Mouse (Mus musculus): Measurements from ENCODE around the gene Ltb.
"Not testable (repeated sequence)": the region's sequence is repeated elsewhere in the genome, so short reads cannot be mapped to it uniquely, and the experiment has no call there.

Ltb gene

DNA sequence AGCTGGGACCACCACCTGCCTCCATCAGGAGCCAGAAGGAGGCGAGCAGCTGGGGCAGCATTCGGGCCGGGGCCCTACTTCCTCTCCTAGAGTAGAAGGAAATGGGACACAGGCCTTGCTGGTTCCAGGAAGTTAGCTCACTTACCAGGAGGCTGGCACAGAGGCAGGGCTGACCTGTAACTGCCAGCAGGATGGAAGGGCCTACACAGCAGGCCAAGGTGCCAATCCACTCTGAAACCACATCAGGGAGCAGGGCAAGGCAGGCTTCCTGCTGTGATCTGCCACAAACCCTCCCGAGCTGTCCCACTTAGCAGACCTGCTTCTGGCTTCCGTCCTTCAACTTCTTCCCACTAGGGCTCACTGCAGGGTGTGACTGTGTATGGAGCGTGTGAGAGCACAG is 28.1 kb downstream of the Ltb start:
- DNase-seq (ENCODE audit: low read depth, low spot score), result no peak

GRCm38 (mm10) chr17:35224641-35225040 is 30.4 kb downstream of the Ltb start:
- DNase-seq (ENCODE audit: low read depth, low spot score), result no peak

- no peak for DNase-seq (ENCODE audit: low read depth, low spot score)
These were observed 31.2 kb downstream of the Ltb start for GRCm38 (mm10) chr17:35225456-35225855.

- DNase-seq (ENCODE audit: low read depth, low spot score), result no peak
These were observed 32.4 kb downstream of the Ltb start for GRCm38 (mm10) chr17:35226561-35227046.

GRCm38 (mm10) chr17:35231022-35231421 is 36.8 kb downstream of the Ltb start:
- no peak for DNase-seq (ENCODE audit: low read depth, low spot score)

DNA sequence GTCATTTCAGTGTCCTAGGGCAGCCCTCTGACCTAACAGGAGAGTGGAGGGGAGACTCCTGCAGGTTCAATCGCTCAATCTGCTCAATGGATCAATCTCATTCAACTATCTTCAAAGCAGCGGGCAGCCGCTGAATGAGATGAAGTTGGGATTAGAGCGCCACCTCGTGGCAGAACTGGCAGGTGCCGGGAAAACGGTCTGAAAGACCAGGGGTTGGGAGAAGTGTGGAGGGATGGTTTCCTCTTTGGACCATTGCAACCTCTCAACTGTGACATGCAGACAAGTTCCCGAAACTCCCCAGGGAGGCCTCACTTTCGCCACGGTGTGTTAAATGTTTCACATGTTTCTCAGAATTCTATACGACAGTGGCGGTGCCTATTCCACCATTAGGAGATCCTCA is 37.8 kb downstream of the Ltb start:
- DNase-seq (ENCODE audit: low read depth, low spot score), result peak; percentile 83

- DNase-seq (ENCODE audit: low read depth, low spot score), result no peak
These were observed 38.4 kb downstream of the Ltb start for GRCm38 (mm10) chr17:35232659-35233058.

- no peak for DNase-seq (ENCODE audit: low read depth, low spot score)
These were observed 39.1 kb downstream of the Ltb start, which contains the start of gene Atp6v1g2 for GRCm38 (mm10) chr17:35233114-35233980. TSS of gene Atp6v1g2 (plus strand) at chr17:35233660.

GRCm38 (mm10) chr17:35234090-35234489 is 39.9 kb downstream of the Ltb start:
- not testable (repeated sequence) for DNase-seq (ENCODE audit: low read depth, low spot score)

- DNase-seq (ENCODE audit: low read depth, low spot score), result no peak
These were observed 40.7 kb downstream of the Ltb start for GRCm38 (mm10) chr17:35234903-35235302.

DNA sequence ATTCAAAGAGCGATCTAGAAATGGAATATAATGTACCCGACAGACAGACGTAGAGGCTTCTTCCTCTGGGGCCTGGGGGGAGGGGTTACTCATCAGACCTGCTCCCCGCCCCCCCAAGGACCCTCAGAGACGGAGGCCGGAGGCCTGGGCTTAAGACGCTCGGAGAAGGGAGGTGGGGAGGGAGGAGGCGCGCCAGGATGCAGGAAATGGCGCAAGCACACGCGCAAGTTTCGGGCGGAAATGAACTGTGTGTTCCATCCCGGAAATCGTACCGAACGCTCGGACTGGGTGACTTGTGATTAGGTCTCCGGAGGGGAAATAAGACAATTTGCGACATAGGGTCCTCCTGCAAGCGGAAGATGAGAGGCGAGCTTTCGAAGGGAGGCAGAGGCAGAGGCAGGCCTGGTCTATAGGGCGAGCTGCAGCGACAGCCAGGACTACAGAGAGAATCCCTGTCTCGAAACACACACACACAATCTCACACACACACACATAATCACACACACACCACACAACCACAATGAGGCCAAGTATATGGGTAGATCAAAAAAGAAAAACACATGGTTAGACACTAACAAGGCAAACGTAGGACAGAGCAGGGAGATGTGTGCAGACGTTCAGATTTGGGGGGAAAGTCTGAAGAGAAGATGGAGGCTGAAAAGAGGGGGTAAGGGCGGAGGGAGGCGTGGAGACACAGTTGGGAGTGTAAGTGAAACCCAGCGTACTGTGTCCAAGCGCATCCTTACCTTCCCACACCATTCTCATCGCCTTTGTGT is 41.6 kb downstream of the Ltb start, which contains the start of gene Nfkbil1:
Gene Nfkbil1 (minus strand): TSS at position 179 of the 776 bp plus-strand sequence.
- peak; percentile 98 for DNase-seq (ENCODE audit: low read depth, low spot score)

- DNase-seq (ENCODE audit: low read depth, low spot score), result peak; percentile 91
These were observed 42.1 kb downstream of the Ltb start for GRCm38 (mm10) chr17:35236390-35236746.

GRCm38 (mm10) chr17:35236996-35237395 is 42.8 kb downstream of the Ltb start:
- no peak for DNase-seq (ENCODE audit: low read depth, low spot score)

- no peak for DNase-seq (ENCODE audit: low read depth, low spot score)
These were observed 43.3 kb downstream of the Ltb start for GRCm38 (mm10) chr17:35237504-35237903.

DNA sequence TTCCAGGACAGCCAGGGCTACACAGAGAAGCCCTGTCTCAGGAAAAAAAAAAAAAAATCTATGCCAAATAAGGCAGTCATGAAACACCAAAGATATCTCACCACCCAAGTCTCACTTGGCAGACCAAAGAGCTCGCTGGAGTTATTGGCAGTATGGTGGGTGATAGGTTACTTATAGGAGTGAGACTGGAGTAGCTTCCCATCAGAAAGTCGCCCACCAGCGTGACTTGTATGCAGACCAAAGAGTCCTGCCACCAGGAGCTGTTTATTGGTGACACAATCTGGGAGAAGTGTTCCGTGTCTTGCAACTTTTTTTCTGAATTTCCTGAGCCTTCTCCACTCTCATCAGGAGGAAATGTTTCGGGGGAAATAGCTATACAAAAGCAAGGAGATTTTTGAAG is 45.5 kb downstream of the Ltb start:
- no peak for DNase-seq (ENCODE audit: low read depth, low spot score)

DNA sequence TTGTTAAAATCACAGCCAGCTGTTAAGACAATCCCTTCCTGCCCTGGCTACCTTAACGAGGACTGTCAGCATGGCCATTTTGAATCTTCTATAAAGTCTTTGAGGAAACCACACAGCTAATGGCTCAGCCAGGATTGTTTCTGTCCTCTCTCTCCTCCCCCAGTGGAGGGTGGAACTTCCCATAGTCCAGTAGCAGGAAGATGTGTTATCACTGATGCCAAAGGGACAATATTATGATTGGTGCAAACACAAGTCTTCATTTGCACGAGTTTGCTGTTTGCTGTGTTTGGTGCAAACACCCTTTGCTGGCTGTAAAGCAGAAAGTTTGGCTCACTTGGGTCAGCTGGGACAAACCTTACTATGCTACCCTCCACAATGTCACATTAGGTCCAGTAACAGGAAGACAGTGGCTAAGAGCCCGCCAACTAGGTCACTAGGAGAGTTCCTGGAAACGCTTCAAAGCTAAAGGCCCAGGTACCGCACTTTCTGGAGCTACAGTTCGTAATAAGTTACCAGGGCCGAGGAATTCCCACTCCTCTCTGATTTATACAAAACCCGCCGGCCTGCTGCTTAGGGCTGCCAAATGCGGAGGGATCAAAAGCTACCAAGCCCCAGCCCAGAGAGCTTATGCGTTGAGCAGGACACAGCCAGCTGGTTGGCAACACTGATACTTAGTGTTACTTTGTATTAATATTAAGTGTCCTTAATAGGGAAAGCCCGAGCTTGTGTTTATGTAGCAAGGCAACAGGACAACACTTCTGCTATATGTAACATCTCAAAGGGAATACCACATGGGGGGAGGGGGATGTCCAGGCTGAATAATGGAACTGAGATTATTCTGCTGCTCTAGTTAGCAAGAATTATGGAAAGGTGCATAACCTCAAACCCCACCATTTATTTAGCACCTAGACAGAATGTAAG is 46.4 kb downstream of the Ltb start:
- no peak for DNase-seq (ENCODE audit: low read depth, low spot score)

DNA sequence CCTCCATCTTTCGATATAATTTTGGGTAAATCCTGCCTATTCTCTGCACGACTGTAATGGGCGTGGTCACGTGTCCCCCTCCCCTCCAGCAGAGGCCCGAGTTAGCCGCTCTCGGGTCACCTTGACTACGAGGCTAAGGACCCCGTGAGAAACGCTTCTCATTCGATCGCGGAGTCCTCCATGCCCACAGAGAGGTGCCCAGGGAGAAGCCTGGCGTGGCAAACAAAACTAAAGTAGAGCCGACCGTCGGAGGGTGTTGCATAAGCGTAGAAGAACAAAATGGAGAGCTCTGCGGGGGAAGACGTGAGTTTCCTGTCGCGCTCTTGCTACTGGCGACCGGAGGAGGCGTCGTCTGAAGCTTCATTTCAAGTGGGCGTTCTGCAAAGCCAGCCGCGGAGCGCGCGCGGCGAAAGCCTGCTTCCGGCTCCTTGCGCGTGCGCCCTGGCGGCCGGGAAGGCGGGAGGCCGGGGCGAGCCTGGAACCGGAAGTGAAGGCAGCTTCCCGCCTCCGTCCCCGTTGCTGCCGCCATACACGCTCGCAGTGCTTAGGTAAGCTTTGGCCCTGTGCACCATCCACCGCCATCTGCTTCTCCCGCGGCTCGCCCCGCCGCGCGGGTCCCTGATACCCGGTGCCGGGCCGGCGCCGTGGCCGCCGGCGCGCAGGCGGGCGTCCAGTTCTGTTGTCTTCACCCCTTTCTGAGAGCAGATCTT is 47.2 kb downstream of the Ltb start, which contains the start of gene Ddx39b:
Gene Ddx39b (plus strand): TSS at position 442 of the 710 bp plus-strand sequence.
- peak; percentile 98 for DNase-seq (ENCODE audit: low read depth, low spot score)

- DNase-seq (ENCODE audit: low read depth, low spot score), result peak; percentile 82
These were observed 48.0 kb downstream of the Ltb start for GRCm38 (mm10) chr17:35242015-35242941.

DNA sequence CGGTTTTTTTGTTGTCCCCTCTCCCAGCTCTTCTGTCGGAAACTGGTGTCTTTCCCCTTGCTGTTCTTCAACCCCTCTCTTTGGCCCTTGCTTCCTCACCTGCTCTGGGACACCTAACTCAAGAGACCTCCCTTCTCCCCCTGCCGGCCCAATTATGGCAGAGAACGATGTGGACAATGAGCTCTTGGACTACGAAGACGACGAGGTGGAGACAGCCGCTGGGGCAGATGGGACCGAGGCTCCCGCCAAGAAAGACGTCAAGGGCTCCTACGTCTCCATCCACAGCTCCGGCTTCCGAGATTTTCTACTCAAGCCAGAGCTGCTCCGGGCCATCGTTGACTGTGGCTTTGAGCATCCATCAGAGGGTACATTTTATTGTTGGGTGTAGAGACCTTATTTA is 48.8 kb downstream of the Ltb start:
- peak; percentile 69 for DNase-seq (ENCODE audit: low read depth, low spot score)

- no peak for DNase-seq (ENCODE audit: low read depth, low spot score)
These were observed 50.8 kb downstream of the Ltb start for GRCm38 (mm10) chr17:35244999-35245398.

All from R1 (cell line).